Mouse (Mus musculus) embryo, embryonic 11.5 days (tissue): ENCODE results near the gene Ccnyl1.
"Not testable (repeated sequence)": the region's sequence is repeated elsewhere in the genome, so short reads cannot be mapped to it uniquely, and the experiment has no call there.

Experiments
- DNase-seq: peaks from one replicate; pipeline ENCODE4 v3.0.0-alpha.2; 2012; ENCODE audit warnings: low read depth, low spot score

The Ccnyl1 gene

DNA sequence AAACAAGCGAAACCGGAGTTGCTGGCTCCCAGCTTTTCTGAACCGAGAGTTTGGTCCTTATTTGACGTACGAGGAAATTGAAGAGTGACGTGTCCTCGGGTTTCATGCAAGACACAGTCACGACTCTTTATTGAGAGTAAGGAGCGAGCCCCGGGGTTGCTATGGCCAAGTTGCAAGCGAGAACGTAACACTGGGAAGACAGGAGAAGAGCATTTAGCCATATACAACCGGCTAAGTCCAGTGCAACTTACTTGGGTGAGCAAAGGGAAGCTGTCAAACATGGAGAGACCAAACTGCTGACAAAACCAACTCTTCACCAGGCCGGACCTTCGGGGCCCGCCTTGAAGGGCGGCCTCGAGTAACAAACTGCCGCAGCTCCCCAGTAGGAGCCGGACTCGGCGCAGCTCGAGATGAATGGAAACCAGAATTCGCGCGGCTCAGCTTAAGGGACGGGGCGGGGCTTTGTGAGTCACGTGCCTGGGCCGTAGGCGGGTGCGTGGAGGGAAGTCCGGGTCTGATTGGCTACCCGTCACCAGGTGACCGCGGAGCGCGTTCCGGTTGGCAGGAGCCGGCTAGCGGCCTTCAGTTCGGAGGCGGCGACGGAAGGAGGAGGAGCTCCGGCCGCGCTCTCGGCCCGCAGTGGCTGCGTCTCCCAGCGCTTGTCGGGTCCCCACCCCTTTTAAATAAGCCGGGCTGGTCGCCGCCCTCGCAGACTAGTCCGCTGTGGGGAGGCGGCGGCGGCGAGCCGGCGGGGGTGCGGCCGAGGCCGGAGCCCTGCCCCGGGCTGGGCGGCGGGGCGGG lies at the start of gene Ccnyl1:
Gene Ccnyl1 (plus strand): TSS at position 243 of the 801 bp plus-strand sequence.
- DNase-seq: peak; percentile 98

DNA sequence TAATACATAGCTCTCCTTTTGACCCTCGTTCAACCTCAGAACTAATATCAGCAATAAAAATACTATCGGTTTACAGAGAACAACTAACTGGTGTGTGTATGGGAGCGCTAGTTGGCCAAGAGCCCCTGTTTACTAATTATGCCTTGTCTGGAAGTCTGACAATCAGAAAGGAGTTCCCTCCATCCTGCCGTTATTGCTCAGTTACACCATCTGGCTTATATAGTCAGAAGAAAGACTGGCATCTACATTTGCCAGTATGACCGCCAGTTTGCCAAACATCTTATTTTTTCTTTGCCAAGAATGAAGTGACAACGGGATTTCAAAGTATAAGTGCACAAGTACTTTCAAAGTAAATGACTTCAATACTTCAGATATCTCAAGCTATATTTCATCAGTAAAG lies 49.2 kb upstream of the Ccnyl1 start:
- DNase-seq: no peak

DNA sequence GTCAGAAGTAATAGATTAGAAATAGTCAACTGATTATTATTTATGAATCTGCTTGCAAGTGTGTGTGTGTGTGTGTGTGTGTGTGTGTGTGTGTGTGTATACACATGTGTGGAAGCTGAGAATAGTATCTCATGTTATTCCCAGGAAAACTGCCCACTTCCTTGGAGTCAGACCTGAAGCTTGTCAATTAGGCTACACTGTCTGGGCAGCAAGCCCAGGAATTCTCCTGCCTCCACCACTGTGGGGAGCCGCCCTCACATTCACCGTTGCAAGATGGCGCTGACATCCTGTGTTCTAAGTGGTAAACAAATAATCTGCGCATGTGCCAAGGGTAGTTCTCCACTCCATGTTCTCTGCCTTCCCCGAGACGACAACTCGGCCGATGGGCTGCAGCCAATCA lies 47.7 kb upstream of the Ccnyl1 start:
- DNase-seq: not testable (repeated sequence)

DNA sequence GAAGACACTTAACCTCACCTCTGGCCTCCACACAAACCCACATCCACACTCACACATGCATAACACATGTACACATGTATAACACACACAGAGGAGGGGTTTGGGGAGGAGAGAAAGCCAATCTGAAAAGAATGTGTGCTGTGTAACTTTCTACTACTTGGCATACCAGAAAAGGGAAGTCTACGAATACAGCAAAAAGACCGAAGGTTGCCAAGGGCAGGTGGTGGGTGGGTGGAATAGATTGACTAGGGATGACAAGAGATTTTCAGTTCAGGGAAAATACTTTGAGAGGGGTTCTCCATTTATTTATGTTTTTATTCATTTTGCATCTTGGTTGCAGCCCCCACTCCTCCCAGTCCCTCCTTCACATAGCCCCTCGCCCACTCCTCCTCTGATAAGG lies 45.7 kb upstream of the Ccnyl1 start:
- no peak for DNase-seq

DNA sequence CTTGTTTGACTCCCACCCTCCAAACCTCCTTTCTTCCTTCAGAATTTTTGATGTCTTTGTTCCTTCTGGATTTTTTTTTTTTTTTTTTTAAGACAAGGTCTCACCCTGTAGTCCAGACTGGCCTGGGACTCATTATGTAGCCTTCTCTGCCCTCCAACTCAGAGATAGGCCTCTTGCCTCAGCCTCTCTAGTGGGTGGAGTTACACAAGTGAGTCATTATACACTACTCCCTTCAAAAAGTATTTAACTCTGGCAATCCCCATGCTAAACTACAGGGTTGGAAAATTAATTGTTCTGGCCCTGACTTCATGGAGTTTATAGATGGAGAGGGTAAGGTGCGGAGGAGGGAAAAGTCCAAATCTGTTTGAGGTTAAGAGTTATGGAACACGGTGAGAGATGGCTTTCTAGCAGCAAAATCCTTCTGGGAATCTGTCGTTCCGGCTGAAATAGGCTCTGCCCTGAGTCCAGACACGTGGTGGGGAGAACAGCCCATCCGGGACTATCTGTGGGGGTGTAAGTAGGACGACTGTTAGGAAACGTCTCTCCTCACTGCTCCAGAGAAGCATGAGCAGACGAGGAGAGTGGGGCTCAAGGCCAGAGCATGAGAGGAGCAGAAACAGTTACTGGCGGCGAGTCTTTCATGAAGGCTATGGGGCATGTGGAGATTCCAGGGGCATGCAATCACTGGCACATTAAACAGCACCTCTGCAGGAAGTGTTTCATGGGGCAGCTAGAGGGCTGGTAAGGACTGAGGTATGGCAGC lies 40.7 kb upstream of the Ccnyl1 start:
- no peak for DNase-seq

DNA sequence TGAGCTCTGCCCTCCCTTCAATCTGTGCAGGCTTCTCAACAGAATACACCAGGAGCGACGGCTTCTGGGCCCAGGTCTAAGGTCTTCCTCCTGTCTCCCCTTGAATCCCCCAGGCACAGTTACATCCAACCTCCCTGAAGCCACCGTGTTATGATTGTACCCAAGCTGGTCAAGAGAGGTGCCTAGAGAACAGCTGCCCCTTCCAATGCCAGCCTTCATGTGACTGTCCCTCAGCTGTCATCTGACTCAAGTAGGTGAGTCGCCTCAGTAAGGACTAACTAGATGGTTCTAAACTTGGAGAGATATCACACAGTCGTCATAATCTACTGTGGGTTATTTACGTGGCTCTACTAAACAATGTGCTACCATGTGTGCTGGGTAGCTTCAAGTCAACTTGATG lies 36.6 kb upstream of the Ccnyl1 start:
- DNase-seq: no peak

DNA sequence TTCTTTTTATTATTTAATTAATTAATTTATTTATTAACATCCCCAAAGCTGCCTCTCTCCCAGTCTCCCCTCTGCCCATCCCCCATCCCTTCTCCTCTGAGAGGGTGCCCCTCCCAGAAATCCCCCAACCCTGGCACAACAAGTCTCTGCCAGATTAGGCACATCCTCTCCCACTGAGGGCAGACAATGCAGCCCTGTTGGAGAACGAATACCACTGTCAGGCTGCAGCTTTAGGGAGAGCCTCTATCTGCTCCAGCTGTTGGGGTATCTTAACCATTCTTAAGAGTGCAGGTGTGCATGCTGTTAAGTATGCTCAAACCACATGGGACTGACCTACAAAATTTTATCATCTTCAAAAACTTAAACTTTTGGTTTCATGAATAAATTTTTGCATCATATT lies 34.8 kb upstream of the Ccnyl1 start:
- no peak for DNase-seq

DNA sequence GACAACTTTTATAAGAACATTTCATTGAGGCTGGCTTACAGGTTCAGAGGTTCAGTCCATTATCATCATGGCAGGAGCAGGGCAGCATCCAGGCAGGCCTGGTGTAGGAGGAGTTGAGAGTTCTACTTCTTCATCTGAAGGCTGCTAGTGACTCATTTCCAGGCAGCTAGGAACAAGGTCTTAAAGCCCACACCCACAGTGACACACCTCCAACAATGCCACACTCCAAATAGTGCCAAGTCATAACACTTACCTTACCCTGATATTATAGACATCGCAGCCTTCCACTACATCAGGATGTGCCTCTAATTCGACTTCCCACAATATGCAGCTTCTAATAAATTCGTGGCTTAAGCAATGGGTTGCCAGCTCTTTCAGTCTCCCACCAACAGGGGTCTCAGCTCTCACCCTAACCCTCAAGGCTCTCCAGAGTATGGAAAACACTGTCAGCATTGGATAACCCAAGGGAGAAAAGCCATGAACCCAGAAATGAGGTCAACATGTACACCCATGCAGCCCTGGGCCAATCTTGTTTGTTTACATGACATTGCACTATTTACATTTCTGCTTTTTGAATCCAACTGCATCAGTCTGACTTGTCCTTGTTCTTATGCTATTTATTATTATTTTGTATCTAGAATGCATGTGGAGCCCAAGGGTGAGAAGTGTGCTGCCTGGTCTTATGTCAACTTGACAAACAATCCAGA lies 33.7 kb upstream of the Ccnyl1 start:
- DNase-seq: no peak

DNA sequence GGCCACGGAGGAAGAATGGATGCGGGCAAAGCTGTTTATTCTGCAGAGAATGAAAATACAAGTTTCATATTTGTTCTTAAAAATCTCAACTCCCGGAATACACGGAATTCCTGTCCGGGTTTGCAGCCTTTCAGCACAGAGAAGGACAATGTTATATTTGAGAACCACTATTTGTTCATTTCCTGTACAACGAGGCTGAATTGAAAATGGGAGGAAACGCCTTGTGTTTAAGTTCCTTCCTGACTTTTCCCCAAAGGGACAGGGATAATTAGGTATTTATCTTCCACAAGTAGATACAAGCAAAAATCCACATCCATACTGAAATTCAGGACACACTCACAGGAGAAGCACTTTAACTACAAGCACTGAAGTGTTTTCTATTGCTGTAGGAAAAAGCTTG lies 31.4 kb upstream of the Ccnyl1 start:
- DNase-seq: no peak

DNA sequence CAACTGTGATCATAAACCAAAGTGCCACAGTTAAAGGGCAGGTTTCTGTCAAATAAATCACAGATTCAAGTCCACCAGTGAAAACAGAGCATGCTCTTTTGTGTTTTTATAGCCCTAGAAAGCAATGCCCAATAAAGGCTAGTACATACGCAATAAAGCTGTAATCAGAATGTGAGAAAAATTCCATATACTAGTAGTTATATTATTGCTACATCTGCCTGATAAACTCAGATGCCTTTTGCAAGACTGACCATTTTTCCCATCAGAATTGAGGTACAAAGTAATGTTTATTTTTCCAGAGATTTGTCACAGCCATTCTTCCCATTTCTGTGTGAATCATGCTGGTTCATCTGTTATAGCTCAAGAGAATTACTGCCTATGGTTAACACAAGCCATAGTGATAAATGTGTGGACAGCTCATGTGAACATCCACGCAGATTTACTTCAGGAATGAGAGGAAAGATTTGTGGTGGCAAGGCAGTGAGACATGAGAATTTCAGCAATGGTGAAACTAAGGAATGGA lies 23.1 kb upstream of the Ccnyl1 start:
- DNase-seq: no peak

DNA sequence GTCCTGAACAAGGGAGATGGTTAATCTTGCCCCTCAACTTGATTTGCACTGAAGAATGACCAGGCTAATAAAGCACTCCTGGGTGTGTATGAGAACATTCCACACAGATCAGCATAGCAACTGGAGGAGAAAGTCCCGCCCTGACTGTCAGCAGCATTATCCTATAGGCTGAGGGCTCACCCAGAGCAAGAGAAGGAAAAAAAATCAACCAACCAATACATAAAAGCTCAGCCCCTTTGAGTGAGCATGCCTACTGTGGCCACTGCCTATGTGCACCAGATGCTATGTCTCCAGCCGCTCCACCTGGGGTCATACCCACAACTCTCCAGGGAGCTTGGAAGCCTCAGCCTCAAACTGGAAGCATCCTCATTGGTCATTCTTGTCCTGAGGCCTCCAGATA lies 20.8 kb upstream of the Ccnyl1 start:
- no peak for DNase-seq

DNA sequence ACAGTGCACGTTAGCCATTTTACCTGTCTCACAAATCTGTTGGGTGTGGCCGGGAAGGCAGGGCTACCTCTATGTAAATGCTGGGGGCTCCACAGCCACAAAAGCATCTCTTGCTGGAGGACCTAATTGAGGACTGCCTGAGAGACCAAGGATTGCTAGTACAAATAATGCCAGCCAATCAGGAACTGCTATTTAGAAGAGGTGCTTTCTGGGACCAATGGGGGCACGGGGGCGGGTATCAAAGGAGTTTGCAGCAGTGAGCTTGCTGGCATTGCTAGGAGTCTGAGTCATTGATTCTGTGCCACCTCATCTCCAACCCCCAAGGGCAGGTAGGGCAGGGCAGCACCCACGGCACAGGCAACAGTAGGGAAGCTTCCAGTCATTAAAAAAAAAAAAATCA lies 16.3 kb upstream of the Ccnyl1 start:
- DNase-seq: no peak

DNA sequence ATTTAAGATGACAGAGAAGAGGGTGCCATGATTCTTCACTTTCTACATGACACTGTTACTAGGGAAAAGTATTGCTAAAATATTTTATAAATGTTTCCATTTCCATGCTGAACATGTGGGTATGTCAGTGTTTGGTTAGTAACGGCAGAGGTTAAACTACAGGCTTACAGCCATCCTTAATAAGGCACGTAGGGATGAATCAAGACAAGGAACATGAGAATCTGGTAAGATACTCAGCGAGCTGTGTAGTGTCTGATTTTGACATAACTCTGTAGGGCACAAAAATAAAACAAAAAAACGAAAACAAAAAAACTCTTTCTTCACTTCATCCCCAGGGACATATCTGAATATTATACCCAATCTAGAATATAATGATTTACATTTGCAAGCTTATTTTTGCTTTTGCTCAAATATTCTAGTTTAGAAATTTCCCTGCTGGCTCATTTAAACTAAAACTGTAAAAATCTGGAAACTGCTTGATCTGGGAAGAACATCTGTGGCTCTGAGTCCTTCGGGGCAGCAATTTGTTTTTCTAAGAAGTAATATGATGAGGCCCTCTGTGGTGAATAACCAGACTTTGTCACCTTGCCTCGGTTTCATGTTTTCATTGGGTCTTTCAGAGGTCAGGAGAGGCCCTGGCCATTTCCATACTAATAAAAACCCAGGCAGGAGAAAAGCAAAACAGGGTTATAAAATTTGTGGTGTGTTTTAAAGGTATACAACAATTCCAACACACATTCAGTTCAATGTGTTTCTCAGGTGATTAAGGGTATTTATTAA lies 14.0 kb upstream of the Ccnyl1 start:
- DNase-seq: no peak

DNA sequence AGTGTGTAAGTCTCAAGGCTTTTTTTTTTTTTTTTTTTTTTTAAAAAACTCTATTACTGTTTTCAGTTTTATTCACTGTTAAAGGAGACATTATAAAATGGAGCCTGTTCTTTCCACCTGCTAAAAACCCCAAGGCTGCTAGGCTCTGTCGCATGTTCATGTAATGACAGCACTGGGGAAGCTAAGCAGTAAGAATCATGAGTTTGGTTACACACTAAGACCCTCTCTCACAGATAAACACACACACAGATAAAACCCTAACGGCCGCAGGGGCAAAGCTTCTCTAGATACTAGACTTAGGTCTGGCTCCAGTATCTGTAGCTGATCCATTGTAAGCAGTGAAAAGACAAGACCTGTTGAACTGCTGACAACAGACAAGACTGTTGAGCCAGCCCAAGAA lies 8.8 kb upstream of the Ccnyl1 start:
- DNase-seq: no peak

DNA sequence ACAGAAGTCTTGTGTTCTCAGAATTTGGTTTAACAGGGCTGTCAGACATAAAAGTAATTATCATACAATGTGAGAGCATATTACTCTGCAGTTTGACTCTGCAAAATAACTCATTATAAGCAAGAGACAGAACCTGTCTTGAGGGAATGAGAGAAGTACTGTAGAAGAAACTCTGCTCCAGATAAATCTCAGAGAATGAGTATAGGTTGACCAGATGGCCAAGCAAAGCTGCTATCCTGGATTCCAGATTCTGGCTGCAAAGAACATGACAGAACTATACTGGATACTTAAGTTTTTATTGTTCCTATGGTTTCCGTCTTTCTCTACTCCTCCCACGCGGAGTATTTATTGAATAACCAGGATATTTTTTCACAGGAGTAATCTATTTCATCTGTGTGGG lies 7.2 kb upstream of the Ccnyl1 start:
- DNase-seq: no peak

DNA sequence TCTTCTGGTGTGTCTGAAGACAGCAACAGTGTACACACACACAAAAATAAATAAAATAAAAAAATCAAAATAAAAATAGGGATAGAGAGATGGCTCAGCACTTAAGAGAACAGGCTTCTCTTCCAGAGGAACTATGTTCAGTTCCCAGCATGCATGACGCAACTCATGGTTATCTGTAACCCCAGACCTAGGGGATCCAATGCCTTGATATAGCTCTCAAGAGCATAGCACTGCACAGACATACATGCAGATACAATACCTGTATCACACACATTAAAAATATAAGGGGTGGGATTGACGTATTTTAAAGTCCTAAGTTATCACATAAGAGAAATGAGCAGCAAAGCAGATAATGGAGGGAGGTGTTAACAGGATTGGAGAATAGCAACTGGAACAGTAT lies 5.8 kb upstream of the Ccnyl1 start:
- no peak for DNase-seq

DNA sequence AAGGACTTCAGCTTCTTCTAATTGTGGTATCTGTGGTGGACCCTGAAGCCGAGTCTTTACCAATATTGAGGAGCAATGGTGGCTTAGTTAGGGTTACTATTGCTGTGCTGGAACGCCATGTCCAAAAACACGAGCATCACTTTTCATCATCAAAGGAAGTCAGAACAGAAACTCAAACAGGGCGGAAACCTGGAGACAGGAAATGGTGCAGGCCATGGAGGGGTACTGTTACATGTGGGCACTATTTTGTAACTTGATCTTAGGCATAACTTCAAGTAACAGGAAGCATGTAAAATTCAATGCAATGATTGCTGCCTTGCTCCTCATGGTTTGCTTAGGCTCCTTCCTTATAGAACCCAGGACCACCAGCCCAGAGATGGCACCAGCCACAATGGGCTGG lies 2.2 kb upstream of the Ccnyl1 start:
- no peak for DNase-seq

DNA sequence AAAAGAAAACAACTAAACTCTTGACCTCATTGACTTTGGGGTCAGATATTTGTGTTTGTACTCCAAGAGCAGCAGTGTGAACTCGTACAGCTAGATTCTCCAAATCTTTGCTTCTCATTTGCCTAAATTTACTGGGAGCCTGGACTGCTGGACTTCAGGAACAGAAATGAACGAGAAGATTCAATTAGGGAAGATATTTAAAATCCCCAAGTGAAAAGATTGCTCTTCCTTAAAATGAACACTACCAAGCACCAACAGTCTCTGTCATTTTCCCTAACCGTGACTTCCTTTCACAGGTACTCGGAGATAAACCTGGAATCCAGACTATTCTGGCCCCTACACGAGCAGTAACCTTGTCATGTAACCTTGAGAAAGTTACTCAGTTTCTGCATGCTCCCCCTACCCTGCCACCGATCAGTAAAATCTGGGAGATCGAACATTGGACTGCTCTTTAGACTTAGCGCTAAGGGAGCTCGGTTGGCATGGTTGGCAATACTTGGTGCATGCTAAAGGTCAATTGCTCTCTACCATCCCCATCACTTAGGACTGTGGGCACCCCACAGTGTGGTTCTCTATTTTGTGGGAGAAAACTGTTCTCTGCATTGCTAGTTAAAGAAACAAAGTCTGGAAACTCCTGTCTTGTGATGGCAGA lies 568 bp upstream of the Ccnyl1 start:
- DNase-seq: no peak

DNA sequence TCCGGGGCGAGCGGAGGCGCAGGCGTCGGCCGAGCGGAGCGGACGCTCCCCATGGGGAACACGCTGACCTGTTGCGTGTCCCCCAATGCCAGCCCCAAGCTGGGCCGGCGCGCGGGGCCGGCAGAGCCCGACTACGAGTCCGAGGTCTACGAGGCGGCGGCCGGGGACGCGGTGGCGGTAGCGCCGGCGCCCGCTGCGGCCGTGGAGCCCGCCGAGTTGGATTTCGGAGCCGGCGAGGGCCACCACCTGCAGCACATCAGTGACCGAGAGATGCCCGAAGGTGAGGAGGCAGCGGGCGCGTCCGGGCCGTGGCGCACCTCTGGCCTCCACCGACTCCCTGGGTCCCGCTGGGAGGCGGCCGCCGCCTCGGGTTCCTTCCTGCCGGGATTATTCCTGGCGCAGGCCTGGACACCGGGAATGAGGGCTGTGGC lies 881 bp downstream of the Ccnyl1 start:
- DNase-seq: peak; percentile 37

DNA sequence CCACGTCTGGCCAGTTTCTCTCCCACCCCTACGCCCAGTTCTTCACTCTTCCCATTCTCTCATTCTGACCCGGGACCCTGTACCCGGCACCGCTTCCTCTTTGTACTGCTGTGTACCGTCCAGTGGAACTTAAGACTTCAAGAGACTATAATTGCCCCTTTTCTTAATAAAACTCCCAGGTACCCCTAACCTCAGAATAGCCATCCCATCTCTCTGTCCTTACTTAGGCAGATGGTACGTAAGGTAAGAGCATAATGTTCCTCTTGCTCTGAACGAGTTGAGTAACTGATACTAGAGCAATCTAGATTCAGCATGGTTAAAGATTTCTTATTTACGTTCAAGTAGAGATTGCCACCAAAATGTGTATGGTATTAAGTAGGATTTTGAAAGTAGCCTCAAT lies 1.3 kb downstream of the Ccnyl1 start:
- no peak for DNase-seq

DNA sequence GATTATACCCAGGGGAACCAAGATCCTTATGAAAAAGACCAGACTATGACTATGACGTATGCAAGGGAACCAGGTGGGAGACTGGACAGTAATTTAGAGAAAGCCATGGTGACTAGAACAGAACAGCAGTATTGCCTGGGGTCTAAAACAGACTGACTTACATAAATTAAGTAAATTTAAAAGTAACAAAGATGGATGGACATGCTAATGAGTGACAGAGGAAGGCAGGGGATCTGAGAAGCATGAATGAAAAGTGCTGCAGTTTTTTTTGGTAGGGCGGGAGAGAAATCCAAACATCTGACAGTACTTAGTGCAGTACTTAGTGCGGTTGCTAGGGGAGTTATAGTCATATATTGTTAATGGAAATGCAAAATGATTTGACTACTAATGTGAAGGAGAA lies 4.9 kb downstream of the Ccnyl1 start:
- DNase-seq: no peak
